Mouse (Mus musculus) layer of hippocampus, postnatal 25 days (tissue): ENCODE measurements around the gene Sly. TPM values are rescaled to one million over a fixed set of nuclear protein-coding genes. Genes with fewer than 3 reads are reported as not detected.
"Not testable (repeated sequence)": the region's sequence is repeated elsewhere in the genome, so short reads cannot be mapped to it uniquely, and the experiment has no call there.

Source experiments
- DNase-seq, 2 experiments: peaks; one replicate each; pipeline ENCODE4 v3.0.0; 2022; ENCODE audit warnings: mixed read lengths in 2 of 2, low spot score in 1 of 2; ENCODE audit errors: extremely low spot score in 1 of 2
- total RNA-seq, 2 experiments: library from RNA; stranded (reverse); gene quantifications; 2 replicates each; pipeline ENCODE4 v1.2.3; 2021

Sly gene
- not detected for total RNA-seq

DNA sequence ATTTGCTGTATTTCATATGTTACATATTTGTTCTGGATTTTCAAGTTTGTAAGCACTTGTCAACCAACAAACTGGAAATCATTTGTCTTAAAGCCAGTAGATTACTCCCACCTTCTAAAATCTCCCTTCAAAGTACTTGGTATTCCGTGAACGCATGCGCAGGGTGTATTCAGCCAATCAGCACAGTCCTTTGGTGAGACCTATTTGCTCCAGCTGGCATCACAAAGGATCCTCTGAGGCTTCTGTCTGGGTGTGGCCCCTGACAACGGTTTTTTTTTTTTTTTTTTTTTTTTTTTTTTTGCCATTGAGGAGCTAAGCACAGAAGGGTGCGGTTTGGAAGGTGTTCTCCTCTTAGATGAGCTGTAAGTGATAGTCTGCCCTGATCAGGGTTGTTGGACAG is at the start of gene Sly:
Sly (plus strand) TSS at position 301 of the 400 bp plus-strand sequence.
- not testable (repeated sequence) for DNase-seq
